Mouse (Mus musculus): Measurements from ENCODE around the gene Slc12a7.

GRCm38 (mm10) chr13:73720241-73720640, 12.7 kb upstream of the Slc12a7 start:
- TF ChIP-seq POLR2A (IDR thresholded peaks at IDR 0.05; ENCODE audit: borderline replicate concordance, low read depth, low read length) = no peak
- TF ChIP-seq CTCF (IDR thresholded peaks at IDR 0.05; ENCODE audit: low read depth, low read length) = no peak
